Mouse (Mus musculus) fat pad, adult 2 months (tissue): ENCODE measurements at regions not wholly inside any gene's neighbourhood (a gene's known extent, or its start where the extent isn't known, plus 50 kb on each side); places are given as distances from the start of the nearest gene placed in this dataset.

Source experiments
- DNase-seq: peaks from one replicate; pipeline ENCODE4 v3.0.0-alpha.2; 2011; ENCODE audit warnings: low read depth, low spot score; ENCODE audit errors: extremely low read depth

DNA sequence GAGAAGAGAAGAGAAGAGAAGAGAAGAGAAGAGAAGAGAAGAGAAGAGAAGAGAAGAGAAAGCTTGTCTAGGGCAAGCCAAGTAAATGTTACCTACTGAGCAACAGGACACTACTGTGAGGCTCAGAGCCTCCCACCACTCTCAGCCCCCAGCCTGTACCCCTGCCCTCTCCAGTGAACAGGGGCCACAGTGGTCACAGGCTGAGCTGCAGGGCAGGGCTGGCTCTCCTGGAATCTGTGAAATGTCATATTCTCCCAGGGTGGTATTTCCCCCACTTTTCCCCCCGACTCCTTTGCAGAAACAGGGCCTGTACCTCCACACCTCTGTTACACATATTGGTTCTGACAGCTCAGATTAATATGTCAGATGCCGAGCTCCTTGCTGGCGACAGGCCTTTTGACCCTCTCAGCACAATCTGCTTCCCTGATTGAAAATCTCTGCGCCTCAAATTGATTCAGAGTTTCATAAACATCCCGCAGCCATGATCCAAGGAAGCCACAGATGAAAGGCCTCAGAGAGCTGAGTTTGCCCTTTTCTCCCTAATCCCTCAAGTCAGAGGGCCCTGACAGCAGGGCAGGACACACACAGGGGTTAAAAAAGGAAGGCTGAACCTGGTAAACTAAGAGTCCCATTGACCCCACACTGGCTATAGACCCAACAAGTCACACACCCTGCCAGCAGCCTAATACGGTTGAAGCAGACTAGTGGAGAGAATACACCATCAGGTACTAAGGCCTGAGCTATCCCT, 108.8 kb upstream of the Zfp703 start:
- DNase-seq = no peak

DNA sequence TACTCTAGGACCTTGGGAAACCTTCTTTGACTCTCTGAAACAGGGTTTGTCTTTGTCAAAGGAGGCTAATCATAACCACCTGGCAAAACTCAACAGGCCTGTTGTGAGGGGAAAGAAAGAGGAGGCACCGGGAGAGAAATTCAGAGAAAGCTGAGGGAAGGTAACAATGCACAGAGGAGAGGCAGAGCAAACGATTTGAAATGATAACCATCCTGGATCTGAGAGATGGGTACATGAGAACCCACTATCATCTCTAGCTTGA, 108.3 kb upstream of the Zfp703 start:
- DNase-seq = no peak

DNA sequence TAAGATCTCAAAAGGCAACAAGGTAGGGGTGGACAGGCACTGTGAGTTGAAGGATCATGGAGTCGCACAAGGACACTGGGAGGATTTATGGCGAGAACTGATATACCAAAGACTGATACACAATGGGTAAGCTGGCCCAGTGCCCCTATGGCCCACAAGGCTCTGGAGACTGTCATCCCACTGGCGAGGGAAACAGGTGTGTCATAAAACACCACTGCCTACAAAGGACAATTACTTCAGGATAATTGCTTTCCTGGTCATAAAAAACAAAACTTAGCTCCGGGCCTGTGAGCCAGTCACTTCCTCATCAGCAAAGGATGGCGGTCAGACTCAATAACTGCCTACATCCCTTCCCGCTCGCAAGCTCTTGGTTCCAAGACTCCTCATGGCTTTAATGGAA, 105.3 kb upstream of the Zfp703 start:
- no peak for DNase-seq

DNA sequence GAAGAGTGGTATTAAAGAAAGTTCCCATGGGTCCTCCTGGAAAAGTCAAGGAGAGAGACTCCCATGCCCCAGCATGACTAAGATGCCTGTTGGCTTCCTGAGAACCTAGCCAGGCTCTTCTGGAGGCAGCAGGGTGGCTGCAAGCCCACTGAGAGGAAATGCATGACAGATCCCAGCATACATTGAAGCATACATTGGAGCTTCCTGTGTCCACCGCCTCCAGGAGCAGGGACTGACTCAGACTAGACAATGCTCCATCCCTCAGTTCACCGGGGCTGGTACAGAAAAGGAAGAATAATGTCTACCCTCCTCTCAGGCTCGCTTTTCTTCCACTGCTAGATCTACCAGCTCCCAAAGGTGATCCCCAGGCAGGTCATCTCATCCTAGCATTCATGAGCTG, 104.7 kb upstream of the Zfp703 start:
- DNase-seq = no peak

DNA sequence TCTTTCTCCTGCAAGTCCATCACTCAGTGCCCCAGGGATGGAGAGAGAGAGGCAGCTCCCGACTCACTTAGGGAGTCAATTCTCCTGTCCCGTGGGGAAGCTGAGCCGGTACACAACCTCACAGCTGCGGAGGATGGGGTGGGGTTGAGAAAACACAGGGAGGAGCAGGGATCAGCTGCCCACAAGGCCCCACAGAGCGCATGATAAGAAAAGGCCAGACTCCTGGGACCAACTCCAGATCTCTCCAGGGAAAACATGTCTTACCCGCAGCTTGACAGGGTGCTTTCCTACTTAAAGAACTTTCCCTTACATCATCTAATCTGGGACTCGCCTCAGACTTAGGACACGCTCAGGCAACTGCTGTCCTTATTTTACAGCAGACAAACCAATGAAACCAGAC, 104.3 kb upstream of the Zfp703 start:
- no peak for DNase-seq

DNA sequence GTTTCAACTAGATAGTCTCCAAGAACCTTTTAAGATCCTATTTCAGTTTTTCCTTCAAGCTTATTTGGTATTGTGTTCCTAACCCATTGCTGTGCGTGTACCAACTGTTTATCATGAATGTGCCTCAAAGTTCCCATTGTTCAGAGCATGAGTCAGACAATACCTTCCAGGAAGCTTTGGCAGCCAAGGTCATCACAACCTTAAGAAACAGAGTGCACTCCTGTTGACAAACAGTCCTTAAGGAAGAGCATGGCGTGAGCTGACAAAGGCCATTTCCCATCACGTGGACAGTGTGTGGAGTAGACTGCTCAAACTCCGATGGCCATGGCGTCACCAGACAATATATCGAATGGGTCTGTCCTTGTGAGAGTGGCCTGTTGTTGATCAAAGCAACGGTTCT, 96.9 kb upstream of the Zfp703 start:
- no peak for DNase-seq

DNA sequence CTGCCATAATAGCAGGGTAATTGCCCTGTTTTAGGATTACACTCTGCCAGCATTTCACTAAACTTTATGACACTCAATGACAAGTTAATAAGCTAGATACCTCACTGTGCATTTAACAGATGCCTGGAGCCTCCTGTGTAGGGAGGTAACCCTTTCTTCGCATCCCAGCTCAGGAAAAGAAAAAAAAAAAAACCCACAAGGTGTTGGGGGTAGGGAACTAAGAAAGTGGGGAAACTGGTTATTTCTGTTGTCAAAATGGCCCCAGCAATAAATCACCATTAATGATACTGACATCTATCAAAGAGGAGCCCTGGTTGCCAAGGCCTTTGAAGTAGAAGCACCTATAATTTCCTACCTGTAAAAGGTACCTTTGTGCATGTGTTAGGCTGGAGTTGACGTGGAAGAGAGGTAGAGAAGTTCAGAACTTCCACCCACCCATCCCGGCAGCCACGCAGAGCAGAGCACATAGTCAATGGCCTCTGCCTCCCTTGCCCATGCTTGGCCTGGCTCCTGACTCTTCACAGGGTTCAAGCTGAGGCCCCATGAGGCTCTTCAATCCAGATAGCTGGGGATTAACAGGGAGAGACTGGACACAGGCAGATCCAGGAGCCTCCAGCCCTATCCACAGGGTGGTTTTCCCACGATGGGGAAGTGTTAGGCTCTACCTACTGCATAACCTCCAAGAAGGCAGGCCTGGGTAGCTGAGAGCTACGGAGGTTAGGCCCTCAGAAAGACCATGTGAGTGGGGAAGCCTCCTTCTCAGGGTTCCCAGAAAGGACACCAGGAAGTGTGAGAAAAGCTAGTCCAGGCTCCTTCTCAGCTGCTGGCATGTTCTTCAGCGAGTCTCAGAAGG, 95.6 kb upstream of the Zfp703 start:
- no peak for DNase-seq

DNA sequence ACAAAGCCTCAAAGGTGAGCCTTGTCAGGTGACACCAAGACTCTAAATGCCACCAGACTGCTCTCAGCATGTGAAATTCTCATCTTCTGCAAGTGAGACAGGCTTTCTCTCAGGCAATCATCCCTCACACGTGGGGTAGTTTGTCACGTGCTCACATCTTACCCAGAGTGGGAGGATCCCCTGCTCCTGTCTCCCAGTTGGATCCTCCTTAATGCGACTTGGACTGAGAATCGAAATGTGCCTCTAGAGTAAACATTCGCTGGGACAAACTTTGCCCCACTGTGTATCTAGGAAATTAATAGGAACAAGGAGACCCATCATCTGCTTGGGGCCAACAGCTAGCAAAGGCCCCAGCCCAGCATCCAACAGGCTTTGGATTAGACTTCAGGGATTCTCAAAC, 94.5 kb upstream of the Zfp703 start:
- no peak for DNase-seq

DNA sequence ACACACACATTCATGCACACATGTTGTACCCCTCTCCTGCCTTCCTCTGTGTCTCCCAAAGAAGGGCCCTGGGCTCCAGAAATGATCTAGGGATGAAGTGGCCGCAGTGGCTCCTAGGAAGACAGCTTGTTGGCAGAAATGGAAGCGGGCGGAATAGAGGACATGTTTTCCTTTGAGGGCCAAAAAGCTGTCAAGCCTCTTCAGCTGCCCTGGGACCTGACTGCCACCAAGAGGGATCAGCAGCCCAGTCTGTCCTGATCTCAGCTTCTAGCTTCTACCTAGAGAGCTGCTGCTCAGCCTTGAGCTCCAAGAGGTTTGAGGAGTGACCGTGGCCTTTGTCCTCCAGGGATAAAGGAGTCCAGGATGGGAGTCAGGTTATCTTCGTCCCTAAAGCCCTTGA, 93.8 kb upstream of the Zfp703 start:
- DNase-seq = no peak

DNA sequence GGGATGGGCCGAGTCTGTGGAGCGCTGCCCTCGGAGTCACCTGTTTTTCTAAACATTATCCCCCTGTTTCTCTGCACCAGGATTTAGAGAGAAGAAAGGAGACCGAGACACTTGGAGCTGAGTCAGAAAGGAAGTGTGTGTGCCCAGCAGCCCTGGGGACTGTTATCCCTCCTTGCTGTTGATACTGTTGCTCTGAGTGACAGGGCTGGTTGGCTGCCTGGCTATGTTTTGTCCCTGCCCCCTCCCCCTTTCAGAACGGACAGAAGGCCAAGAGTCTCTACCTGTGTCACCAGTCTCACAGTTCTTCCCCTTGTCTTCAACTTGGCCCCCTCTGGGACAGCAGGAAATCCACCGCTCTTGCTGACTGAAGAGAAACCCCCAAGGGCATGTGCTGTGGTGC, 93.4 kb upstream of the Zfp703 start:
- DNase-seq = no peak

DNA sequence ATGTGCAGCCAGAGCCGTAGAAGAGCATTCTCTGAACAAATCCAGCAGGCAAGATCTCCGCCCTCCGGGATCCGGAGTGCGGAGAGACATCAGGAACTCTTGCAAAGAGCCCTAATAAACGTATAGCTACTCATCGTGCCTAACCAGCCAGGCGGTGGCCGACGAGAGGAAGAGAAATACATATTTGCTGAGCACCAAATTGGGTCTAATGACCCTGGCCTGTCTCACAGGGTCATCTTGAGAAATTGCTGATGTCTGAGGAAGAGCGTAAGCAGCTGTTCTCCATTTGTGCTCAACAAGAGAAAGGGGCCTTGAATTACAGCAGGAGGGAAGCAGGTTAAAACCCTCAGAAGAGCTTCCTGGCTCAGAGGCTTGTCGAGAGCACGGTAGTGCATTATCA, 92.8 kb upstream of the Zfp703 start:
- DNase-seq = no peak

DNA sequence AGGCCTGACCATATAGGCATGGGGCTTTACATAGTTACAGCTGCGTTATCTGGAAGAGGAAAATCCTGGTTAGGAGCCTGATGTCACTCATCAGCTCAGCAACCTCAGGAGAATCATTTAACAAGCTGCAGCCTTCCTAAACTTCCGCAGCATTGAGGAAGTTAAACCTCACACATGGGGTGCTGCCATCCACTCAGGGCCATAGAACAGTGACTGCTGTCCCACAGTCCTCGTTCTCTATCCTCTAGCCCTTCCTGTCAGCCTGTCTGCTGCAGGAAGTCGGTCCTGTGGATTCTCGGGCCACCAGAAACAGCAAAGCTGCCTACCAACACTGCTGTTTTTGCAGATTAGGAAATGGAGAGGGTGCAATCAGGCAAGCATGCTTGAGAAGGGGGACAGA, 91.8 kb upstream of the Zfp703 start:
- DNase-seq = no peak

DNA sequence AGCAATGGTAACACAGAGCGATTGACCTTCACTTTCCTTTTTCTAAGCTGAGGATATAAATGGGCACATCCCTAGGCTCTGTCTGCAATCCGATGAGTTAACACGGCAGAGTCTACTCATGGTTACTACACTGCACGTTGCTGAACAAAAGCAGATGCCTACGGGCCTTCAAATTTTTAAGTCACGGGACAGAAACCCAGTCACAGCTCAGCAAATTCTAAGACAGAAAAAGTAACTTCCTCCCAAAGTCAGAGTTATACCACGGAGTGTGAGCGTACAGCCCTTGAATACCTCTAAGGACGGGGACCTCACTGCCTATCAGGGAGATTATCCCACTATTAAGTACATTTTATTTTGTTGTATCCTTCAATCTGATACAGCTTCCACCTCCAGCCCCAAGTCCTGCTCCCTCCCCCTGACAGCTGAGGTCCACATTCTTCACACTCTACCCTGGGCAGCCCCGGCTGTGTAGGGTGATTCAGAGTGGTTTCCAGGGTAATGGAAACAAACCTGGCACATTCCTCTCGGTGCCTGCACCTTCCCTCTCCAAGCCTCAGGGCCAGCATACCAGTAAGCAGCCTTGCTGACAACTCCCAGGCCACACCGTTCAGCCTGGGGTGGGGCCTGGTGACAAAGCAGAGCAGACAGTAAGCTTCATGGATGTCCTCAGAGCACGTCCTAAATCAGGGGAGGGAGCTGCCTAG, 90.2 kb upstream of the Zfp703 start:
- no peak for DNase-seq

DNA sequence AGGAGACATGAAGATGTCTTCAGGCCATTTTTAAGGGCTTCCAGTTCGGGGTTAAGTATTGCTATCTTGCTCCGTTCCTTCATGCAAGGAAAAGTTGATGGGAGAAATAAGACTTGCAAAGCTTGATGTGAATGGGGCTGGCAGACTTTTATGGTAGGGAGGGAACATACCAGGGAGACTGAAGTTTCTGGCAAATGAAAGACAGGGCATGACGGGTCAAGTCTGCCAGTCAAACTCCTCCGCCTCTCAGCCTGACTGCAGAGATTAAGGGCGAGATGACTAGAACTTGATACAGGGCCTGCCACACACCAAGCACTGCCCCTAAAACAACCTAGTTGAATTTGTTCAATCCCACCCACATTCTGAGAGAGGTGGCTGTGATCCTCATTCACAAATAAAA, 89.6 kb upstream of the Zfp703 start:
- DNase-seq = peak; percentile 33

DNA sequence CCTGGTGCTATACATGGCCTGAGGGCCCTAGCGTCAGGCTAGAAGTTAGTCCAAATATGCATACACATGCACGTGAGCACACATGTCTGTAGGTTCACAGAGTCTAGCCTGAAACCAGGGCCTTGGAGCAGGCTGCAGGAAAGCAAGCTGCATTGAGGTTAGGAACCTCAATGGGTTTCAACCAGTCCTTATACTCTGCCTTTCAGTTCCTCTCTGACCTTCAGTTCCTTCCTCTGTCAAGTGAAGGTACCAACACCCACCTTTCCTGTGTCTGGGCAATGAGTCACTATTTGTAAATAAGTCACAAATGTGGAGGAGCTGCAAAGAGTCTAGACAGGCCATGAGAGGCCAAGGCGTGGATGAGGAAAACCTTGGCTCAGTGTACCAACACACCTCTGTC, 89.1 kb upstream of the Zfp703 start:
- DNase-seq = no peak

DNA sequence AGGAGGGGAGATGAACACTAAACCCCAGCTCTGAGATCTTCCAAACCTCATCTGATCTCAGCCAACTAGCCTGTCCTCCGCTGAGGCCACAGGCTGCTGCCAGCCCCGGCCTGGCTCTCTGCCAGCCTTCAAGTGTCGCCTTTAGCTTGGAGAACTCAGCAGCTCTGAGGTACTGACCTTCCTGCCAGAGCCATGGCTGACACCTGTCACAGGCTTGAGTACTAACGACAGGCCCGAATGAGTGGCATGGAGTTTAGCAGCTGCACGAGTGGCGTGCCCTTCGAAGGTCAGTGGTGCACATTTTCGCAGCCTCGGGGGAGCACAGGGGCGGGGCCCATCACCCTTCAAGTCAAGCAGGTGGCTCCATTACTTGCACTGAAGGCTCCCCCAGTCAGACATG, 85.2 kb upstream of the Zfp703 start:
- no peak for DNase-seq

DNA sequence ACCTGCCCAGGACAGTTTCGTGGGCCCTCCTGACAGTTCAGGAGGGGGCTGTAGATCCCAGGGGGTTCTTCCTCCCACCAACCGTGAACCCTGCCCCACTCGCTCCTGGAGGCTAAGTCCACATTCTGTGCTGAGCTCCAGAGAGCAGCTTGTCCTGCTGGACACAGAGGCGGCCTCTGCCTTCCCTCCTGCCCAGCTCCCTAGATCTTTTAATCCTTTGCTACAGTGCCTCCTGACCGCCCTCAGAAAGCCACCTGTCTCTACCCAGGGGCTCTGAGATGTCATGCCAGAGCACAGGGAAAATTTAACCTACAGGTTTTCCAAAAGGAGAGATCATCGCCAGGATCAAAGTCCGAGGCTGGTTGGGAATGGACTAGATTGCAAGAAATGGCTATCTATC, 84.7 kb upstream of the Zfp703 start:
- no peak for DNase-seq

DNA sequence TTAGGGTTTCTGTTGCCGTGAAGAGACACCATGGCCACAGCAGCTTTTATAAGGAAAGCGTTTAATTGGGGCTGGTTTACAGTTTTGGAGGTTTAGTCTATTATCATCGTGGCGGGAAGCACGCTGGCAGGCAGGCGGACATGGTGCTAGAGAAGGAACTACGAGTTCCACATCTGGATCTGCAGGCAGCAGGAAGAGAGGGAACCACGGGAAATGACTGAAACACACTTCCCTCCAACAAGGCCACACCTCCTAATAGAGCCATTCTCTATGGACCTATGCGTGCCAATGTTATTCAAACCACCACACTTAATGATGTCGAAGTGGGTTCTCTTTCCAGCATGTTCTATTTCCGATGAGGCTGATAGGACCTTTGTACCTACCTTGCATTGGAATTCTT, 81.3 kb upstream of the Zfp703 start:
- no peak for DNase-seq

DNA sequence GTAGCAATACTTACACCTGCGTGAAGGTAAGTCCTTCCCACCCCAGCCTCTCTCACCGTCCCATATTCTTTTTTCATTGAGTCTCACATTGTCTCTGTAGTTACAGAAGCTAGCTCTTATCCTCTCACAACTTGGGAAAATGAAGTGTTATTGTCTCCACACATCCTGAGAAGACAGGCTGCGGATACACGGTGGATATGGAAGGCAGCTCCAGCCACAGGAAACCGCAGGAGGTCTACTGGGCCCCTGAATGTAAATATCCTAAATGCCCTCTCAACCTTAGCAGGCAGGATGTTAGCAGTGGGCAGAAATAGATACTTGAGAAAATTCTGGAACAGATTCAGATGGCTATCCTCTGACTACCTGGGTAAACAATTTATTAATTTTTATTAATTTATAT, 73.8 kb upstream of the Zfp703 start:
- DNase-seq = no peak

DNA sequence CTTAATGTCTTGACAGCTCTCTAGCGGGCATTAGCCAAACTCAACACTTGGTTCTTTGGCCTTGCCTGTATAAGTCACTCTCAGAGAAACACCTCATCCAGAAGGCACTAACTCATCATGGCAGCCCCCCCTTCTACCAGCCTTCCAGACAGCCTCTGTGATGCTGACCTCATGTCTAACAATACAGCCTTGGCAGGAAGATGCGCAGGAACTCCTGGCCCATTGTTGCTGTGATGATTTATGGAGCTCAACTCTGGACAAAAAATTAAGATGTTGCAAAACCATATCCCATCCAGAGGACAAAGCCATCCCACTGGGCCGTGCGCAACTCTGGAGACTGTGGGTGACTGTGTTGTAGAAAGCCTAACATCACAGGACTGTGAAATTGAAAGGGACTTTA, 70.9 kb upstream of the Zfp703 start:
- DNase-seq = no peak

DNA sequence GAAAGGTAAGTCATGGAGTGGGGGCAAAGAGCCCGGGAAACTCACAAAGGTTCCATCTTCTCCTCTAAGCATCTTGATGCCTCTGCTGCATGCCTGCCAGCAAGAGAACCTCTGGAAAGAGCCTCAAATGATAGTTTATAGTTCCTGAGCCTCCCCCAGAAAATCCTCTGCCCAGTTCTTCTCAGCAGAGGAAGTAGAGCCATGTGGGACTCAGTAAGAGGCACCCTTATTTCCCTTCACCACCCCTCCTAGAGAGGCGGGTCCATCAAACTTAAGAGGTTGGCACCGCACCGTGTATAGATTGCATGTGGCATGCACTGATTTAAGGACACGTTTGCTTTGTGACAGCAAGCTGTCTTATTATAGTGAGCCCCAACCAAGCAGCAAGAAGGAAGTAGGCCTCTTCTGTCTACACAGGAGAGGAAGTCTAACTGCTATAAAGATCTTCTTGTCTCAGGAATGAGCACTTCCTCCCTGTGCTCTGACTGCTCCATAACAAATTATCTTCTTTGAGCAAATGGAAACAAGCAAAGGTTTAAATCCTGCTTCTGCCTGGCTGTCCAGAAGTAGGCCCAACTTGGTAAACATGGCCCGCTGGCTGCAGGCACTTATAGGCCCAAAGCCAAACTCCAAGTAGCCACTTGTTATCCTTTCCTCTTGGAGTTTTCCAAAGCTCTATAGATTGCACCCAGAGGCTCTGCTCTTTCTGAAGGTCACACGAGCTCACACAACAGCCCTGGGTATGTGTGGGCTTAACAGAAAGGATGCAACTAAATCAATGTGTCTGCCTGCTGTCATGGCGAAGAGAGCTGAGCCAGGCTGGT, 69.6 kb upstream of the Zfp703 start:
- no peak for DNase-seq
